Mouse (Mus musculus) CH12.LX (cell line): ENCODE data around the gene Ndufa13. TPM values are rescaled to one million over a fixed set of nuclear protein-coding genes. Genes with fewer than 3 reads are reported as not detected.
A peak's percentile ranks its signal among the peaks of the same experiment; 100 is the strongest.

Source experiments
- DNase-seq: peaks from one replicate; pipeline ENCODE4 v3.0.0-alpha.2; 2013; ENCODE audit errors: extremely low read depth
- H3K27ac ChIP-seq: 2 replicates; pipeline ENCODE4 v1.5.1; 2012; ENCODE audit warnings: low read depth, mild to moderate bottlenecking, control low read depth, moderate library complexity; ENCODE audit not compliant: insufficient read depth
- H3K27me3 ChIP-seq: replicated peaks from 2 replicates; pipeline ENCODE3; 2012; ENCODE audit warnings: inconsistent platforms
- H3K36me3 ChIP-seq, 2 experiments: replicated peaks in 1 of 2; 2 replicates each; pipeline versions ENCODE3 to v1.6.1; 2012; ENCODE audit warnings: inconsistent platforms in 1 of 2, low read length in 1 of 2, mild to moderate bottlenecking in 1 of 2, mixed read lengths in 1 of 2, moderate library complexity in 1 of 2; ENCODE audit not compliant: control insufficient read depth in 1 of 2, insufficient read depth in 1 of 2
- H3K4me1 ChIP-seq, 2 experiments: 2 replicates each; pipeline ENCODE4 v1.6.1; 2012; ENCODE audit warnings: inconsistent platforms in 1 of 2, moderate library complexity in 1 of 2; ENCODE audit not compliant: insufficient read depth in 2 of 2, control insufficient read depth in 1 of 2
- H3K4me2 ChIP-seq: 2 replicates; pipeline ENCODE4 v1.6.1; 2012; ENCODE audit warnings: low read depth, mild to moderate bottlenecking, control low read depth; ENCODE audit not compliant: poor library complexity, insufficient read depth, severe bottlenecking
- H3K4me3 ChIP-seq, 3 experiments: fragments of 150-350 bp in 1 of 3; sonication (generic) in 1 of 3; replicated peaks in 1 of 3; 2 replicates each; pipeline versions ENCODE3 to v1.5.1; 2011 to 2012; ENCODE audit warnings: low read depth in 2 of 3, low read length in 2 of 3, mild to moderate bottlenecking in 2 of 3, moderate library complexity in 2 of 3, control low read depth in 1 of 3, improper control_type of control experiment in 1 of 3, inconsistent platforms in 1 of 3, mixed read lengths in 1 of 3; ENCODE audit not compliant: poor library complexity in 1 of 3
- H3K79me2 ChIP-seq: replicated peaks from 2 replicates; pipeline ENCODE4 v1.6.1; 2012; ENCODE audit warnings: mild to moderate bottlenecking, moderate library complexity; ENCODE audit not compliant: control insufficient read depth, poor library complexity, insufficient read depth, severe bottlenecking; ENCODE audit errors: extremely low read depth
- H3K9ac ChIP-seq: 2 replicates; pipeline ENCODE4 v1.6.1; 2012; ENCODE audit warnings: low read depth, mild to moderate bottlenecking, control low read depth, moderate library complexity; ENCODE audit not compliant: insufficient read depth
- H3K9me3 ChIP-seq: replicated peaks from 2 replicates; pipeline ENCODE3; 2012; ENCODE audit warnings: low read length, inconsistent platforms, mixed read lengths
- BHLHE40 ChIP-seq: IDR thresholded peaks from 2 replicates; pipeline ENCODE4 v1.6.1; 2011; ENCODE audit warnings: mild to moderate bottlenecking, low read depth, low read length, improper control_type of control experiment
- CHD2 ChIP-seq: IDR thresholded peaks from 2 replicates; pipeline ENCODE4 v1.6.1; 2011; ENCODE audit warnings: low read length, improper control_type of control experiment
- CTCF ChIP-seq, 2 experiments: IDR thresholded peaks in 1 of 2; conservative IDR thresholded peaks in 1 of 2; 2 replicates each; pipeline ENCODE4 v1.5.1; 2011 to 2012; ENCODE audit warnings: low read depth in 2 of 2, low read length in 2 of 2, improper control_type of control experiment in 1 of 2, inconsistent platforms in 1 of 2, mild to moderate bottlenecking in 1 of 2, moderate library complexity in 1 of 2
- E2F4 ChIP-seq: IDR thresholded peaks from 2 replicates; pipeline ENCODE4 v1.6.1; 2011; ENCODE audit warnings: low read depth, low read length, improper control_type of control experiment; ENCODE audit not compliant: insufficient replicate concordance
- EP300 ChIP-seq: IDR thresholded peaks from 2 replicates; pipeline ENCODE4 v1.6.1; 2011; ENCODE audit warnings: low read length, improper control_type of control experiment
- ETS1 ChIP-seq: conservative IDR thresholded peaks from 2 replicates; pipeline ENCODE4 v1.6.1; 2012; ENCODE audit warnings: low read depth, mild to moderate bottlenecking, inconsistent platforms, low read length, improper control_type of control experiment, moderate library complexity
- GABPA ChIP-seq: IDR thresholded peaks from 2 replicates; pipeline ENCODE4 v1.6.1; 2012; ENCODE audit warnings: low read depth, low read length, improper control_type of control experiment, inconsistent platforms; ENCODE audit not compliant: insufficient replicate concordance
- IRF4 ChIP-seq: IDR thresholded peaks from 2 replicates; pipeline ENCODE4 v1.6.1; 2014; ENCODE audit warnings: low read depth, mild to moderate bottlenecking, inconsistent platforms, low read length, improper control_type of control experiment
- JUN ChIP-seq: IDR thresholded peaks from 2 replicates; pipeline ENCODE4 v1.6.1; 2011; ENCODE audit warnings: low read depth, mild to moderate bottlenecking, low read length, improper control_type of control experiment, moderate library complexity; ENCODE audit not compliant: insufficient read depth
- JUND ChIP-seq: conservative IDR thresholded peaks from 2 replicates; pipeline ENCODE4 v1.6.1; 2011; ENCODE audit warnings: low read depth, low read length, improper control_type of control experiment
- KAT2A ChIP-seq: IDR thresholded peaks from 2 replicates; pipeline ENCODE4 v1.6.1; 2012; ENCODE audit warnings: low read length, improper control_type of control experiment, inconsistent platforms; ENCODE audit not compliant: insufficient replicate concordance
- MAFK ChIP-seq: IDR thresholded peaks from 2 replicates; pipeline ENCODE4 v1.6.1; 2011; ENCODE audit warnings: low read length, improper control_type of control experiment; ENCODE audit not compliant: insufficient replicate concordance
- MAX ChIP-seq: IDR thresholded peaks from 2 replicates; pipeline ENCODE4 v1.6.1; 2011; ENCODE audit warnings: low read length, improper control_type of control experiment
- MAZ ChIP-seq: IDR thresholded peaks from 2 replicates; pipeline ENCODE4 v1.6.1; 2012; ENCODE audit warnings: low read depth, mild to moderate bottlenecking, inconsistent platforms, low read length, improper control_type of control experiment, moderate library complexity
- MEF2A ChIP-seq: IDR thresholded peaks from 2 replicates; pipeline ENCODE4 v1.6.1; 2014; ENCODE audit warnings: low read depth, mild to moderate bottlenecking, inconsistent platforms, low read length, improper control_type of control experiment, borderline replicate concordance
- MXI1 ChIP-seq: IDR thresholded peaks from 2 replicates; pipeline ENCODE4 v1.6.1; 2011; ENCODE audit warnings: mild to moderate bottlenecking, low read depth, low read length, improper control_type of control experiment
- MYC ChIP-seq: IDR thresholded peaks from 2 replicates; pipeline ENCODE4 v1.6.1; 2011; ENCODE audit warnings: low read depth, mild to moderate bottlenecking, improper control_type of control experiment, low read length
- NELFE ChIP-seq: IDR thresholded peaks from 2 replicates; pipeline ENCODE4 v1.6.1; 2011; ENCODE audit warnings: low read depth, low read length, improper control_type of control experiment
- NRF1 ChIP-seq: IDR thresholded peaks from 2 replicates; pipeline ENCODE4 v1.6.1; 2014; ENCODE audit warnings: low read depth, mild to moderate bottlenecking, inconsistent platforms, low read length, improper control_type of control experiment, moderate library complexity
- PAX5 ChIP-seq: IDR thresholded peaks from 2 replicates; pipeline ENCODE4 v1.6.1; 2012; ENCODE audit warnings: low read length, inconsistent platforms, mixed read lengths
- POLR2A ChIP-seq: IDR thresholded peaks from 2 replicates; pipeline ENCODE4 v1.6.1; 2011; ENCODE audit warnings: low read depth, mild to moderate bottlenecking, improper control_type of control experiment, low read length
- POLR2AphosphoS2 ChIP-seq: IDR thresholded peaks from 2 replicates; pipeline ENCODE4 v1.6.1; 2011; ENCODE audit warnings: low read depth, low read length, improper control_type of control experiment
- RAD21 ChIP-seq: IDR thresholded peaks from 2 replicates; pipeline ENCODE4 v1.6.1; 2011; ENCODE audit warnings: low read depth, mild to moderate bottlenecking, low read length, improper control_type of control experiment, moderate library complexity
- RCOR1 ChIP-seq: conservative IDR thresholded peaks from 2 replicates; pipeline ENCODE4 v1.6.1; 2012; ENCODE audit warnings: low read depth, mild to moderate bottlenecking, inconsistent platforms, low read length, improper control_type of control experiment
- SIN3A ChIP-seq: IDR thresholded peaks from 2 replicates; pipeline ENCODE4 v1.6.1; 2012; ENCODE audit warnings: low read length, improper control_type of control experiment, inconsistent platforms
- SMC3 ChIP-seq: IDR thresholded peaks from 2 replicates; pipeline ENCODE4 v1.6.1; 2011; ENCODE audit warnings: low read depth, low read length, improper control_type of control experiment
- TBP ChIP-seq: conservative IDR thresholded peaks from 2 replicates; pipeline ENCODE4 v1.6.1; 2011; ENCODE audit warnings: low read depth, low read length, improper control_type of control experiment
- TCF12 ChIP-seq: IDR thresholded peaks from 2 replicates; pipeline ENCODE4 v1.6.1; 2014; ENCODE audit warnings: low read depth, mild to moderate bottlenecking, inconsistent platforms, low read length, improper control_type of control experiment
- UBTF ChIP-seq: IDR thresholded peaks from 2 replicates; pipeline ENCODE4 v1.6.1; 2012; ENCODE audit warnings: low read depth, mild to moderate bottlenecking, inconsistent platforms, low read length, improper control_type of control experiment, moderate library complexity
- USF1 ChIP-seq: IDR thresholded peaks from 2 replicates; pipeline ENCODE4 v1.6.1; 2014; ENCODE audit warnings: low read depth, mild to moderate bottlenecking, inconsistent platforms, low read length, improper control_type of control experiment
- USF2 ChIP-seq: conservative IDR thresholded peaks from 2 replicates; pipeline ENCODE4 v1.6.1; 2011; ENCODE audit warnings: low read depth, low read length, improper control_type of control experiment
- ZC3H11A ChIP-seq: IDR thresholded peaks from 2 replicates; pipeline ENCODE4 v1.6.1; 2012; ENCODE audit warnings: low read depth, mild to moderate bottlenecking, inconsistent platforms, low read length, improper control_type of control experiment
- ZKSCAN1 ChIP-seq: IDR thresholded peaks from 2 replicates; pipeline ENCODE4 v1.6.1; 2012; ENCODE audit warnings: low read depth, inconsistent platforms, low read length, improper control_type of control experiment, borderline replicate concordance
- ZMIZ1 ChIP-seq: IDR thresholded peaks from 2 replicates; pipeline ENCODE4 v1.6.1; 2012; ENCODE audit warnings: low read depth, mild to moderate bottlenecking, inconsistent platforms, low read length, improper control_type of control experiment
- ZNF384 ChIP-seq: IDR thresholded peaks from 2 replicates; pipeline ENCODE4 v1.6.1; 2012; ENCODE audit warnings: low read depth, low read length, improper control_type of control experiment, inconsistent platforms
- dilution Hi-C: fragments of 300-500 bp; cut with MboI; formaldehyde crosslinking; loops from 2 replicates; pipeline ENCODE4 v1.14.3; 2020; ENCODE audit warnings: low sequenced_read_pairs; ENCODE audit not compliant: extremely low pct_unique_long_range_greater_than_20kb, extremely low pct_ligation_motif_present
- in situ Hi-C: fragments of 300-500 bp; cut with MboI; formaldehyde crosslinking; loops from 3 replicates; pipeline ENCODE4 v1.14.3; 2019; ENCODE audit warnings: low sequenced_read_pairs, low pct_ligation_motif_present, low pct_unique_long_range_greater_than_20kb, mixed read lengths
- polyA plus RNA-seq: library from polyadenylated mRNA; unstranded; fragments of >175 nt; gene quantifications from 2 replicates; pipeline ENCODE4 v1.2.1, GENCODE M21; 2012; ENCODE audit warnings: low read depth; ENCODE audit not compliant: insufficient read length
- total RNA-seq, 2 experiments: library from RNA; depleted of rRNA; stranded (reverse); fragments of 300-350 nt in 1 of 2; fragments of >200 nt in 1 of 2; gene quantifications; 2 replicates each; pipeline ENCODE4 v1.2.3; 2012 to 2014

The Ndufa13 gene
- total and polyA plus RNA-seq, 3 experiments: 74.7 to 177 (median 90.1) TPM

- peak; percentile 57; the same call in 1 of the 2 replicates for TF ChIP-seq KAT2A
- peak; percentile 78 for TF ChIP-seq MXI1
- TF ChIP-seq ZMIZ1: no peak; the same call in 1 of the 2 replicates
- TF ChIP-seq SMC3: no peak
- no peak for TF ChIP-seq GABPA
- TF ChIP-seq POLR2AphosphoS2: peak; percentile 26; the same call in 1 of the 2 replicates
- TF ChIP-seq ZNF384: no peak
Measured at GRCm38 (mm10) chr8:69903063-69903542, 745 bp upstream of the Ndufa13 start (continued).

DNA sequence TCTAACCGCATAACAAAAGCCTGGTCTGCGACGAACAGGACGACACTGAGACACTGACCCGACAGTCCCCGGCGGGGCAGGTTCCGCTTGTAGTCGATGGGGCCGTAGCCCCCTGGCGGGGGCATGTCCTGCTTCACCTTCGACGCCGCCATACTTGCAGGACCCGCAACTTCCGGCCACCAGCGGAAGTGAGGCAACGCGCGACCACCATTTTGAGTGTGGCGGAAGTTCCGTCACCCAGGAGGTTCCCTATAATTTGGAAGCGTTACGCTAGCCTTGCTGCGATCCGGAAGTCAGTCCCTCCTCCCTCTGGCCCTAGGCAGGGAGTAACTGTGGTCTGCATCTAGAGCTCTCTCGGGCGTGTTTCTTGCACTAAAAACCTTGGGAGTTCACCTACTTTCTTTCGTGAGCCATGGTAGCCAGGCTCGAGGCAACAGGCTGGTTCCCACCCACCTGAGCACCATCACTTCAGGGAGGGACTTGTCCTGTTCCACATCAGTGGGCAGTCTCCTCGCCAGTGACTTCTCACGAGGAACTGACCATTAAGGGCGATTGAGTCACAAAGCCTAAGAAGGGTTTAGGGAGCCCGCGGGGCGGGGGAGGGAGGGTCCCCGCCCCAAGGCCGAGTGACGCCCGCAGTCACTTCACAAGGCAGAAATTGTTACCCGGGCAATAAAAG lies 735 bp downstream of the Ndufa13 start:
- H3K27ac ChIP-seq: peak overlapping the region; percentile 84
- H3K36me3 ChIP-seq: peaks cover 9 to 36% of the 10 kb centered on the region in 2 experiments
- peaks cover 10 to 47% of the 10 kb centered on the region in 2 experiments for H3K4me1 ChIP-seq
- H3K4me2 ChIP-seq: peak overlapping the region; percentile 62
- H3K9ac ChIP-seq: peak overlapping the region; percentile 93
- DNase-seq: peak; percentile 96
- peaks cover 37% of the 10 kb centered on the region for H3K79me2 ChIP-seq
- peak overlapping the region; percentile 83 to 92 (median 88) for H3K4me3 ChIP-seq
- H3K9me3 ChIP-seq: no peaks in the 10 kb centered on the region
- dilution Hi-C loops (no loop called here), in situ Hi-C loops (no loop called here)
- H3K27me3 ChIP-seq: no peaks in the 10 kb centered on the region
- TF ChIP-seq MYC (peak; percentile 69; the same call in 1 of the 2 replicates), BHLHE40 (no peak; the same call in 1 of the 2 replicates), IRF4 (peak; percentile 54; the same call in 1 of the 2 replicates), MAX (no peak), USF2 (no peak), POLR2A (peak; percentile 86), RAD21 (no peak; the same call in 1 of the 2 replicates), CTCF (conservative IDR thresholded peaks at IDR 0.05 in 1 of 2, IDR thresholded peaks at IDR 0.05 in 1 of 2; ENCODE audit: low read depth in 2 of 2, low read length in 2 of 2) (peak in 1 of 2 experiments; percentile 58; a peak in 2 of 4 replicates), ZKSCAN1 (no peak), CHD2 (no peak; the same call in 1 of the 2 replicates), ZMIZ1 (no peak; the same call in 1 of the 2 replicates), MEF2A (peak; percentile 64; the same call in 1 of the 2 replicates), GABPA (peak; percentile 44; the same call in 1 of the 2 replicates), NRF1 (peak; percentile 80), NELFE (peak; percentile 86), JUND (no peak), UBTF (no peak), EP300 (no peak), JUN (no peak), SIN3A (peak; percentile 95), E2F4 (no peak), TCF12 (peak; percentile 94), TBP (peak; percentile 84; the same call in 1 of the 2 replicates), ETS1 (peak; percentile 46), POLR2AphosphoS2 (peak; percentile 96), MAZ (peak; percentile 77), ZC3H11A (no peak), PAX5 (no peak), USF1 (no peak), MXI1 (peak; percentile 71; the same call in 1 of the 2 replicates), KAT2A (peak; percentile 94; the same call in 1 of the 2 replicates), MAFK (no peak), RCOR1 (peak; percentile 89)
